Mouse (Mus musculus): ENCODE results near the gene Mprip. TPM values are rescaled to one million over a fixed set of nuclear protein-coding genes. Genes with fewer than 3 reads are reported as not detected.
"Not testable (repeated sequence)": the region's sequence is repeated elsewhere in the genome, so short reads cannot be mapped to it uniquely, and the experiment has no call there.

Mprip gene
- polyA plus RNA-seq, 1 experiment from 2014 or later, result 39.3 TPM

DNA sequence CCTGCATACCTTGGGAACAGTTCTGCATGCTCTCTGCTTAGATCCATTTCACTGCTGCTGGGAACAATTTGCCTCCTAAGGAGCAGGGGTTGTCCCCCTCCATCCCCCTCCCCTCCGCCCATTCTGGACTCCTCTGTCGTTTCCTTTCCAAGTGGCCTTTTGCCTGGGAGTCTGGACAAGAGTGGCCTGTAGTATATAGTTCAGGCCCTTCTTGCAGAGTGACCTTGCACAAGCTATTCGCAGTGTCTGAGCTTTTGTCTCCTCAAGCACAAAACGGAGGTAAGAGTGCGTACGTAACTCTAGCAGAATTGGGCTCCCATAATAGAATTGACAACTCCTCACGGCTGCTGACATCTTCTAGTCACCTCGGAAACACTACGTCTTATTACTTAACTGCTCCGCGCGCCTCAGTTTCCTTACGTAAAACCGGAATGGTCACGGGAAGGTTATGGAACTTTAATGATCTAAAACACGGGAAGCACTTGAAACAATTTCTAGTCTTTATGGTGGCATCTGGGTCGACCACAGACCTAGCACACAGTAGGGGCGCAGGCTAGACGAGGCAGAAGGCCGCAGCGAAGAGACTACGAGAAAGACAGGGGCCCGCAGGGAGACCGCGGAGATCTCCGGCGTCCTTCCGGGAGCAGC, 620 bp downstream of the Mprip start:
- Histone ChIP-seq H3K4me2 (replicated peaks) (peak overlapping the region; percentile 56), H3K9me3 (no peaks in the 10 kb centered on the region), H3K4me3 (replicated peaks) (peak overlapping the region; percentile 78), H3K9ac (replicated peaks) (peak overlapping the region; percentile 57), H3K27me3 (no peaks in the 10 kb centered on the region), H3K27ac (peak overlapping the region; percentile 66), H3K4me1 (replicated peaks) (peaks cover 46% of the 10 kb centered on the region), H3K36me3 (no peaks in the 10 kb centered on the region)
- ATAC-seq, result peak; percentile 8; the same call in 1 of the 2 replicates
- under 1% methylated on average over 28 of the region's 28 CpGs for WGBS

DNA sequence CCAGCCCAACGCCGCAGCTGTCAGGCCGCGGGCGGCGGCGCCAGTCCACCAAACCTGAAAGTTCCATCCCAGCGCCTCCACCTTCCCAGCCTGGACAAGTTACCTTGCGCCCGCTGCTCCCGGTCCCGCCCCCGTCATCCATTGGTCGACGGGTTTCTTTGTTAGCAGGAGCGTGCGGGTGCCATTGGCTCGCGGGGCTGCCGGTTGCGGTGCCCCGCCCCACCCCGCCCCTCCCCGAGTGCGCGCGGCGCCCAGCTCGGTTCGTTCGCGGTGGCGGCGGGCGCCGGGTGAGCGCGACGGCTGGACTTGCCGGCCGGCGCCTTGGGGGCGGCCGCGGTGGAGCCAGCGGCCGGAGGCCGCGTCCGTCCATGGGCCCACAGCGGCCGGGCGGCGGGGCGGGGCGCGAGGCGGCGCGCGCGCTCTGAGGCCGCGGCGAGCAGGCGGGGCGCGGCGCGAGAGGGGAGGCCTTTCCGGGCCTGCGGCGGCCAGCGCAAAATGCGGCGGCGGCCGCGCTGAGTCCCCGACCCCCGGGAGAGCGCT, 1.2 kb downstream of the Mprip start:
- Histone ChIP-seq H3K4me1 (replicated peaks) (peaks cover 50% of the 10 kb centered on the region), H3K36me3 (no peaks in the 10 kb centered on the region), H3K9ac (replicated peaks) (peak overlapping the region; percentile 93), H3K4me3 (replicated peaks) (peak overlapping the region; percentile 78), H3K27me3 (no peaks in the 10 kb centered on the region), H3K4me2 (replicated peaks) (peak overlapping the region; percentile 77), H3K27ac (peak overlapping the region; percentile 93), H3K9me3 (no peaks in the 10 kb centered on the region)
- peak; percentile 99 for ATAC-seq
- under 1% methylated on average over 52 of the region's 82 CpGs for whole genome bisulfite sequencing

DNA sequence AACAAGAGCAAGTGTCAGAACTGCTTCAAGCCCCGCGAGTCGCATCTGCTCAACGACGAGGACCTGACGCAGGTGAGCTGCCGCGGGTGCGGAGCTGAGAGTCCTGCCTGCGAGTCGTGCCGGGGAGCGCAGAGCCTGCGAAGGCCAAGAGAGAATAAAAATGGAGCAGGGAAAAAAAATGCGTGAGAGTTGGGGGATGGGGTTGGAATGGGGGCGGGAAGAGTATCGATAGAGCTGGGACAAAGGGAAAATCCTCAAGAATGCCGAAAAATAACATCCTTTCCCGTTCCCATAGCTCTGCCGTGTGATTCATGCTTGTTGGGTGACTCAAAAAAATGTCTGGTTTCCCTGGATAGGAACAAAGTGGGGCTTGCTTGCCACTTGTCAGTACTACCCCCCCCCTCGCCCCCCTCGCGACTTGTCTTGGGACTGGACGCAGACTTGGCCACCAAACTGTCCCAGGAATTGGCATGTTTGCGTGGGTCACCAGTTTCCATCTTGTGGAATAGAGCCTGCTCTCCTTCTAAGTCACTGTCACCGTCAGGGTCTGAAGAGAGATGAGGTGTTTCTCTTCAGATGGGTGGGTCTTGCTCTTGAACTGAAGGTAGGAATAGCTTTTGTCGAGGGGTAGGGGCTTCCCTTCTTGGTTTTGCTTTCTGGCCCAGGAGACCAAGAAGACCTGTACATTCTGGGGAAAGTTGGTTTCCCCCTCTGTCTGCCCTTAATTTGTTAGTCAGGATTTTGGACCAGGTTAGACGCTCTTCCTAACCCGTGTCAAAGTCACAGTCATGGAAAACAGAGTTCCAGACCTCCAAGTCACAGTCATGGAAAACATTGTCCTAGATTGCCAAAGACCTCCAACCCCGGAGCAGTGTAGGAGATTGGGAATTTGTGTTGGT, 2.0 kb downstream of the Mprip start:
- H3K36me3 ChIP-seq, result no peaks in the 10 kb centered on the region
- H3K9ac ChIP-seq (replicated peaks), result peak overlapping the region; percentile 93
- peaks cover 58% of the 10 kb centered on the region for H3K4me1 ChIP-seq (replicated peaks)
- ATAC-seq, result peak; percentile 44
- peak overlapping the region; percentile 77 for H3K4me2 ChIP-seq (replicated peaks)
- peak overlapping the region; percentile 78 for H3K4me3 ChIP-seq (replicated peaks)
- H3K27ac ChIP-seq, result peak overlapping the region; percentile 93
- no peaks in the 10 kb centered on the region for H3K9me3 ChIP-seq
- WGBS, result 6% methylated on average over 30 of the region's 30 CpGs
- H3K27me3 ChIP-seq, result no peaks in the 10 kb centered on the region

DNA sequence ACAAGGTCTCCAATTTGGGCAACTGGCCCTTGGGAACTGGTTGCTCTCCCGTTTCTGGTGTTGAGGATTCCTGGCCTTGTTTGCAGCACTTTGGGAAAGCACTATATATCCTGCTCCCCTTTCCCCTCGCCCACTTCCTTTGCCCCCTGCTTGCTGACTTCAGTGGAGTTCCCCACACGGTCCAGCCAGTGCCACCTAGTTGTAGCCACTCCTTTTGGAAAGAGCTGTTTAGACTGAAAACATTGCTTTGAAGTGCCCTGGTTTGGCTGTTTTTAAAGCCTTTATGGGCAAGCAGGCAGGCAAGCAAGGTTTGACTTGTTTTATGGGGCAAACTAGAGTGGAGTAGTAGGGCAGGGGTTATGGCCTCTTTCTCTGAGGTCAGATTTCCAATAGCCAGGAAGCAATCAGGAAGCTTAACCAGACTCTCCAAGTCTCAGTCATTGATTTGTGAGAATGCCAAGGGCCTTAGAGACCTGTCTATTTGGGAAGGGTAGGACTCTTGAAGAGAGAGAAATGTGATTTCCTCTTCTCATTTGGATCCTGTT, 2.7 kb downstream of the Mprip start:
- 17% methylated on average over 3 of the region's 3 CpGs for WGBS
- peaks cover 58% of the 10 kb centered on the region for H3K4me1 ChIP-seq (replicated peaks)
- no peaks in the 10 kb centered on the region for H3K27me3 ChIP-seq
- H3K4me2 ChIP-seq (replicated peaks), result peak overlapping the region; percentile 77
- no peak overlapping the region for H3K27ac ChIP-seq
- peak overlapping the region; percentile 78 for H3K4me3 ChIP-seq (replicated peaks)
- H3K9ac ChIP-seq (replicated peaks), result peak overlapping the region; percentile 93
- H3K36me3 ChIP-seq, result no peaks in the 10 kb centered on the region
- H3K9me3 ChIP-seq, result no peaks in the 10 kb centered on the region
- no peak for ATAC-seq

DNA sequence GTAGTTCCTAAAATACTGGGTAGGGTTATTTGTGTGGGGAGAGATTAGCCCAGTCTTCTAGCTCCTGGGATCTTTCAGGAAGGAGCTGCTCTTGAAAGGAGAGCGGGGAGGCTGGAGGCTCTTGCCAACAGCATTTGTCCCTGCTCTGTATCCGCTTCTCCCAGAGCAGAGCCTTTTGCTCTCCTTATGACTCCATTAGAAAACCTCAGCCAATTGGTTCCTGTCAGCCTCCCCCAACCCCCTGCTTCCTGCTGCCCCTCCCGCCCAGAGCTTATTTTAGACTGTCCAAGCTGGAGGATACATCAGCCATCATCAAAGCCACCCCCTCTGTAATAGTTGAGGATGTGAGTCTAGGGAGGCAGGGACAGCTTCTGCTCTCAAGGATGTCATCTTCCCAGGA, 3.7 kb downstream of the Mprip start:
- no peaks in the 10 kb centered on the region for H3K27me3 ChIP-seq
- H3K9me3 ChIP-seq, result no peaks in the 10 kb centered on the region
- no peak overlapping the region; the same call in 1 of the 2 replicates for H3K9ac ChIP-seq (replicated peaks)
- H3K4me2 ChIP-seq (replicated peaks), result peak overlapping the region; percentile 77
- H3K4me1 ChIP-seq (replicated peaks), result peaks cover 58% of the 10 kb centered on the region
- H3K27ac ChIP-seq, result no peak overlapping the region
- WGBS, result 51% methylated on average over 3 of the region's 3 CpGs
- peak overlapping the region; percentile 20 for H3K4me3 ChIP-seq (replicated peaks)
- no peak for ATAC-seq
- H3K36me3 ChIP-seq, result no peaks in the 10 kb centered on the region

DNA sequence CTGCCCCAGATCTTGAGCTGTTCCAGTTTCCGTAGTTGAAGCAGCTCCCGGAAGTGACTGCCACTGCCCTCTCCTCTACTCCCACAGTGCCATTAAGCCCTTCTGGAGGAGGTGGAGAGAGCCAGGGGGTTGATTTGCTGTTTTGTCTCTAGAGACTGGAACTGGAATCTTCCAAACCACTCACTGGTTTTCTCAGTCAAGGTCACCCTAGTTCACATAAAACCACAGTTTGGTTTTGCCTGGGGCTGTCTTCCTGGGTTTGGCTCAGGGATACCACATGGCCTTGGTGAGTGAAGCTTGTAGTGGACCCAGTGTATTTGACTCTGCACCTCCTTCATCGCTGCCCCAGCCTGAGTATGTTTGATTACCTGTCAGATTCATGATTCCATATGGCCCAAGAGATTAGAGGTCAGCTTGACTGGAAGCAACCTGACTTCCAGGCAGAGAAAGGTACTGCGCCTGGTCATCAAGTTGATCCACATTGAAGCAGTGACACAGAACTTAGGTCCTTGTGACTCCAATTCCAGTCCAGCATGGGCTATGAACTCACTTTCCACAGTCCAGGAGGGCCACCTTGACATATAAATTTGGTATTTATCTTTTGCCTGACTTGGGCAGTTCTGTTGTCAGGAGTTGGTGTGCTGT, 10.1 kb downstream of the Mprip start:
- Histone ChIP-seq H3K9me3 (no peaks in the 10 kb centered on the region), H3K9ac (replicated peaks) (no peak overlapping the region), H3K4me1 (replicated peaks) (peaks cover 40% of the 10 kb centered on the region), H3K27me3 (no peaks in the 10 kb centered on the region), H3K36me3 (no peaks in the 10 kb centered on the region), H3K4me2 (replicated peaks) (no peak overlapping the region), H3K4me3 (replicated peaks) (no peak overlapping the region), H3K27ac (no peak overlapping the region)
- no peak for ATAC-seq
- 90% methylated on average over 4 of the region's 4 CpGs for whole genome bisulfite sequencing

DNA sequence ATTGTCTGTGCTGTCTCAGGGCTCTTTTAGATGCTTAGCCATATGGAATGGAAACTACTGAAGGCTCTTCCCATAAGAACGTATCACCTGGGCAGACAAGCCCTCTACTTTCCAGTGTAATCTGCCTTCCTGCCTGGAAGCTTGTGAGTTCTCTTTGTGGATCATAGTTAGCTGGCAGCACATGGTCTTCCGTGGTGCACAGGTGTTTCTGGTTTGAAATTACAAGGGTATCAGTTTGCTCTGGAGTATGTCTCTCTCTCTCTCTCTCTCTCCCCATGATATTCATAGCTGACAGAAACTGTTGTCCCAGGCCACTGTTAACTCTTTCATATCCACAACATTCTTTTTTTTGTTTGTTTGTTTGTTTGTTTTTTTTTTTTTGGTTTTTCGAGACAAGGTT, 12.9 kb downstream of the Mprip start:
- H3K9me3 ChIP-seq, result no peaks in the 10 kb centered on the region
- WGBS, result 94% methylated on average over 3 of the region's 3 CpGs
- H3K27ac ChIP-seq, result no peak overlapping the region
- H3K27me3 ChIP-seq, result no peaks in the 10 kb centered on the region
- no peak overlapping the region for H3K4me3 ChIP-seq (replicated peaks)
- H3K4me2 ChIP-seq (replicated peaks), result no peak overlapping the region
- H3K4me1 ChIP-seq (replicated peaks), result peaks cover 24% of the 10 kb centered on the region
- H3K9ac ChIP-seq (replicated peaks), result no peak overlapping the region
- H3K36me3 ChIP-seq, result peaks cover 5% of the 10 kb centered on the region; the same call in 1 of the 2 replicates
- no peak for ATAC-seq

DNA sequence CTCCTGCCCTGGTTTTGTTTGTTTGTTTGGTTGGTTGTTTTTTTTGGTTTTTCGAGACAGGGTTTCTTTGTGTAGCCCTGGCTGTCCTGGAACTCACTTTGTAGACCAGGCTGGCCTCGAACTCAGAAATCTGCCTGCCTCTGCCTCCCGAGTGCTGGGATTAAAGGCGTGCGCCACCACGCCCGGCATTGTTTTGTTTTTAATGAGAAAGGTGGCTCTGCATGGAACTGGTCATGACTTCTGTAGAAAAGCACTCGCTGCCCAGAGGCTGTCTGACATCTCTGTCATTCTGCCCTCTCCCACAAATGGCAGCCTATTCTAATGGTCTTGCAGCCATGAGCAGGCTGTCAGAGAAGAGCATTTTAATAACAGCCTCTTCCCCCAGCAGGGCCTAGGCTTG, 13.6 kb downstream of the Mprip start:
- H3K27ac ChIP-seq; H3K9ac ChIP-seq (replicated peaks); H3K4me2 ChIP-seq (replicated peaks); ATAC-seq; H3K9me3 ChIP-seq; H3K36me3 ChIP-seq; H3K4me3 ChIP-seq (replicated peaks); H3K27me3 ChIP-seq: not testable (repeated sequence)
- peaks cover 24% of the 10 kb centered on the region for H3K4me1 ChIP-seq (replicated peaks)
- WGBS, result 95% methylated on average over 8 of the region's 8 CpGs

DNA sequence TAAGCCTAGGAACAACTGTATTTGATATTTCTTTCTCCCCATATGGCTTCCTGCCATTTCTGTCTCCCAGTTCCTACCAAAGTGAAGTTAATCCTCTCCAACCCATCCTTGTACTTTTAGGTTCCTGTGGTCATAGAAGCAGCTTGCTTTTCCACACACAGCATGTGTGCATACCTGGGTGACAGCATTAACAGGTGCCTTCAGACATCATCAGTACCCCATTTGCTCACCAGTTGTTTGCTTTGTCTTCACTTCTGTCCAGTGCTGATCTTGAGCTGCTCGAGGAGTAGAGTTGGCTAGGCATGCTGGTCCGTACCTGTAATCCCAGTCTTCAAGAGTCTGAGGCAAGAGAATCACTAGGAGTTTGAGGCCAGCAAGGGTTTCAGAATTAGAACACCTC, 16.7 kb downstream of the Mprip start:
- no peaks in the 10 kb centered on the region for H3K4me1 ChIP-seq (replicated peaks)
- no peak overlapping the region for H3K27ac ChIP-seq
- 94% methylated on average over 2 of the region's 2 CpGs for WGBS
- no peaks in the 10 kb centered on the region for H3K9me3 ChIP-seq
- H3K36me3 ChIP-seq, result peaks cover 7% of the 10 kb centered on the region
- no peak for ATAC-seq
- H3K27me3 ChIP-seq, result no peaks in the 10 kb centered on the region
- H3K4me3 ChIP-seq (replicated peaks), result no peak overlapping the region
- H3K4me2 ChIP-seq (replicated peaks), result no peak overlapping the region
- no peak overlapping the region for H3K9ac ChIP-seq (replicated peaks)

DNA sequence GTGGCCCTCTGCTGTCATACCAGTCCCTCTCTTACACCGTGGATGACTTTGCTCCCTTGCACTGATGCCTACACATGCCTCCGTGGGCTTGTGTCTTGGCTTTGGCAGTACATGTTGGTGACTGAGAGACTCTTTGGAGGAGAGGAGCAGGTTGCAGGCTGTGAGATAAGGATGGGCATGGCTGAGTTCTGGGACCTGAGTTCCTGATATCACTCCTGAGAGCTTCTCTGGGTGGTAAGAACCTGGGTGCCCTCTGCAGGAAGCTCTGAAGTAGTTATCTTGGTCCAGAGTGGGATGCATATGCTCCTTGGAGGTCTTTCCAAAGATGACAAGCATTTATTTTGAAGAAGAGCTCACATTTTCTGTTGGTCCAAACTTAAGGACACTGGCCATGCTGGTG, 17.6 kb downstream of the Mprip start:
- no peak overlapping the region for H3K4me3 ChIP-seq (replicated peaks)
- ATAC-seq, result no peak
- peaks cover 7% of the 10 kb centered on the region for H3K36me3 ChIP-seq
- H3K27me3 ChIP-seq, result no peaks in the 10 kb centered on the region
- no peaks in the 10 kb centered on the region for H3K9me3 ChIP-seq
- H3K9ac ChIP-seq (replicated peaks), result no peak overlapping the region
- no peak overlapping the region for H3K4me2 ChIP-seq (replicated peaks)
- H3K4me1 ChIP-seq (replicated peaks), result no peaks in the 10 kb centered on the region
- WGBS, result 100% methylated on average over 2 of the region's 2 CpGs
- H3K27ac ChIP-seq, result no peak overlapping the region

DNA sequence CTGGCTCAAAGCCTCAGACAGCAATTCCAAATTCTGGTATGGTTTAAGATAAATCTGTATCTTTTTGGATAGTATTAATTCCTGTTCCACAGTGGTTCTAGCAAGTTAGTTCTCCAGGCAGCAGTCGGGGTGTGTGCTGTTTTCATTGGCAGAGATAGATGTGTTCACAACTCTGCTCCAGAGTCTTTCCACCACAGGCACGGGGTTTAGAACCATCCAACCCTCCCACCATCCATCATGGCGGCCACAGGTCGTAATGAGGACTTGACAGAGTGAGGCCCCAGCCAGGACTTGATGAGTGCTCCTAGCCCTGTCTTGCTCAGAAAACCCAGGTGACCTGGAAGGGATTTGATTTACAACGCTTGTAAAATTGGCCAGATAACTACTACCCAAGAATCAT, 19.0 kb downstream of the Mprip start:
- Histone ChIP-seq H3K4me2 (replicated peaks) (no peak overlapping the region), H3K27ac (no peak overlapping the region), H3K4me3 (replicated peaks) (no peak overlapping the region), H3K9me3 (no peaks in the 10 kb centered on the region), H3K4me1 (replicated peaks) (no peaks in the 10 kb centered on the region), H3K36me3 (peaks cover 7% of the 10 kb centered on the region), H3K27me3 (no peaks in the 10 kb centered on the region), H3K9ac (replicated peaks) (no peak overlapping the region)
- WGBS, result 94% methylated on average over 5 of the region's 5 CpGs
- no peak for ATAC-seq
